Mouse (Mus musculus) cerebellum, adult 11 months (tissue): ENCODE results near the gene Ugt1a8.

Source experiments
- DNase-seq: peaks from one replicate; pipeline ENCODE4 v3.0.0; 2022

The Ugt1a8 gene

GRCm38 (mm10) chr1:88240579-88240978 is 153.0 kb downstream of the Ugt1a8 start:
- DNase-seq, result no peak

DNA sequence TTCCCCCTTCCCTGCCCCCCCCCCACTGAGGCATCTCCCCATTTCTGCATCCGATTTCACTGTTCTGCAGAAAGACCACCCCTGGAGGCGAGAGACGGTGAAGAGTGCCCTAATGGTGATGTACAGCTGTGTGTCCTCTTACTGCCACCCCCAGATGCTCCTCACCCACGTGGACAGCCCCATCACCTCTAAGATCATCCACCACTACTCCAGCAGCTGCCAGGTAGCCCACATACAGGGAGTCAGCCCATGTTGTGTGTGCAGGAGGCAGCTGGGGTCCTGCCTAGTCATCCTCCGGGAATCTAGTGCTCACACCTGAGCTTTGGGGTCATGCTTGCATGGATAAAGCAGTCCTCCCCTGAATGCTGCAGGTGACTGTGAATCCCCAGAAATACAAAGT is 156.2 kb downstream of the Ugt1a8 start:
- no peak for DNase-seq

DNA sequence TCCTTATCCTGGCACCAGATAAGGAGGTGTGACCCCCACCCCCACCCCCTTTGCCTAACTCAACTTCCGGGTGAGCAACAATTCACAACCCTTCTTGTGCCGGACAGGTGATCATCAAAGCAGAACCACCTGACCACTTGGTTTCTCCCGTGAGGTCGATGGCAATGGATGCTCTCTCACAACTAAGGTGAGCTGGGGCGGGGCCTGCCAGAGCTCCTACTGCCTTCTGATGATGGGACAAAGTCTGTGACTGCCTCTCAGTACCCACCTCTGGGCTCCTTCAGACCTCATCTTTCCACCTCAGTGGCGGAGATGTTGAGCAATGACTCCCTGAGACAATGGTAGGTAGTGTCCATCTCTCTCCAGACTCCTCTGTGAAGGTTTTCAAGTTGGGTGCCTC is 158.3 kb downstream of the Ugt1a8 start:
- no peak for DNase-seq

DNA sequence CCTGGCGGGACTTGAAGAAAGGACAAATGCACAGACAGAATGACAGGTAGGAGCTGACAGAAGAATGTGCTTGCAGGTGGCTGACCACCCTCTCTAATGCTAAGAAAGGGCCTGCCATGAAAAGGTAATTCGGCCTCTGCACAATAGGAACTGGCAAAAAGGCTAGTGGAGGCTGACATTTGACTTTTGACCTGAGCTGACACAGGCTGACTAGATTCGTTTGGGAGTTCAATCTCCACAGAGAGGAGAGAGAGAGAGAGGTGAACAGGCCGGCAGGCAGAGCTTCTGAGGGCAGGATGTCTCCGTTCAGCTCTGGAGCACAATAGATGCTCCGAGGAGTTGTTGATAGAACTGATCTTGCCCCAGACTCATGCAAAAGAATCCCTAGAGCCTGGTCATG is 158.8 kb downstream of the Ugt1a8 start:
- no peak for DNase-seq

DNA sequence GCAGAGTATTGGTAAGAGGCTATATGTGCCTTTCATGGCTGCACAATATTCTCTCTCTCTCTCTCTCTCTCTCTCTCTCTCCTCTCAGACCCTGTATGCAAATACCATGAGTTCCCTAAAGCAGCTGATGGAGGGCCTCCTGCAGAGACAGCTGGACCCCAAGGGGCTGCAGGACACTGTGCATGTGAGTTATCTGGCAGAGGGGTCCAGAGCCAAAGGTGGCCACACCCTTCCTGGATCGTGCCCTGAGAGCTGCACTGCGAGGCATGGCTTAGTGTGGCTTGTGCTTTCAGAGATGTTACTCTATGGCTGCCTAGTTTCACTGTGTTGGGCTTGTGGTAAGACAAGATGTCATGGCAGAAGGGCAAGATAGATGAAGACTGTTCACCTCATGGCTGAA is 160.0 kb downstream of the Ugt1a8 start:
- DNase-seq, result no peak

- no peak for DNase-seq
Observed at GRCm38 (mm10) chr1:88248658-88249057, 161.0 kb downstream of the Ugt1a8 start.

- DNase-seq, result no peak
Observed at GRCm38 (mm10) chr1:88249596-88249995, 162.0 kb downstream of the Ugt1a8 start.

GRCm38 (mm10) chr1:88250023-88250422 is 162.4 kb downstream of the Ugt1a8 start:
- DNase-seq, result no peak

DNA sequence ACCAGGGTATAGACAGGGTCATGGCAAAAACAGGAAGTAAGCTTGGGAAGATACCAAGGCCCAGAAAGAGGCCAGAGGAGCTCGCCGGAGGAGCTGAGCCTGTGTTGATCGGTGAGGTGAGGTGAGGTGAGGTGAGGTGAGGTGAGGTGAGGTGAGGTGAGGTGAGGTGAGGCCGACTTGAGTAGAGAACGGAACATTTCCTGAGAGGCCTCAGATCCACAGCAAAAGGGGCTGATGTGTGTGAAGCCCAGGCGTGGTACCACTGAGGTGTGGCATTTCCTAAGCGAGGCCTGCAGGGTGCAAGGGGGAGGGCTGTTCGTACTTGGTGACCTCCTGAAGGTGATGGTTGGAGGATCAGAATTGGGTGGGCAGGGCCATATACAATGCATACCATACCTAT is 165.5 kb downstream of the Ugt1a8 start:
- no peak for DNase-seq

DNA sequence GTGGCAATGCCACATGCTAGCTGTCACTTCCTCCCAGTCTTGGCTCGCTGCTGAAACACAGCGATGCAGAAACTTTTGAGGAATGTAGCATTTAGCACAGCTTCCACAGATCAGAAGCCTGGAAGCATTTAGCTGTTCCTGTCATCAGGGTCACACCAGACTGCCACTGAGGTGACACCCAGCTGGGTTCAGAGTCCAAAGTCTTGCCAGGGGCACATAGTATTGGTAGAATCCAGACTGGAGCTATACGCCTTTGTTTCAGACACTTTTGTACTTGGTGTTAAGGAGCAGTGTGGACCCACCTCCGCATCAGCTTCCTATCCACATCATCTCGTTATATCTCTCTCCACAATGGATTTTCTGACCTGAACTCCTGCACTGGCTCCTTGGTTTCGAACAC is 165.9 kb downstream of the Ugt1a8 start:
- DNase-seq, result no peak

GRCm38 (mm10) chr1:88254793-88255465 is 167.3 kb downstream of the Ugt1a8 start:
- DNase-seq, result no peak

DNA sequence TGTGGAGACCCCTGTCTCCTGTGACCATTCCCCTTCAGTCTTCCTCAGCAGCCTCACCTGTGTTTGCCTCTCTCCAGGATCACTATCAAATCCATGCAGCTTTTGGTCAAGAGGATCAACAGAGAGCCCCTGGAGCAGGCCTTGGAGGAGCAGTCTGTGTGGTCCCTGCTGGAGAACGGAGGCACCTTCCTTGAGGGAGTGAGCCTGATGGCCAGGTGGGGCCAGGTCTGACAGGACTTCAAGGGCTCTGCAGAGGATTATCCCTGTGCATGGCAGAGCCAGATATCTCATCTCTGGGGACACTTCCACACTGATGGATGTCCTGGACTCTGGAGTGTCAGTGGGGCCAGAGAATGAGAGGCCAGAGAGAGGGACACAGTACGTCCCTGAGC is 167.8 kb downstream of the Ugt1a8 start:
- no peak for DNase-seq

- DNase-seq, result no peak
Observed at GRCm38 (mm10) chr1:88255989-88256754, 168.6 kb downstream of the Ugt1a8 start.

GRCm38 (mm10) chr1:88256886-88257663 is 169.5 kb downstream of the Ugt1a8 start:
- DNase-seq, result no peak

- no peak for DNase-seq
Observed at GRCm38 (mm10) chr1:88257681-88258080, 170.1 kb downstream of the Ugt1a8 start.

DNA sequence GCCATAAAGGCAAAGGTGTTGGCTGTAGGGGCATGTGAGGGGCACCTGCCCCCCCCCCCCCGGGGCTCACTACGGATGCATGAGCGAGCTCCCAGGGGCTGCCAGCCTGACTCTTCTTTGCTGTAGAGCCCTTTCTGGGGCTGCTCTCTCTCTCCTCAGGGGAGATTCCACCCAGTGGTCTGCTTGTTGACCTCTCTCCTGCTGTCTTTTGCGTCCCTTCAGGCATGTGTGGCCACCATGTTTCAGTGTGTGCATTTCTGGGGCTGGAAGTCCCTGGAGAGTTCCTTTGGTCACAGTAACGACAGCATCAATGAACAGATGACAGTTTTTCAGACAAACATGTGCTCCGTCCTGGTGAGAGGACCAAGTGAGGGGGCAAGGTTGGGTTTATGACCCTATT is 170.7 kb downstream of the Ugt1a8 start:
- no peak for DNase-seq

DNA sequence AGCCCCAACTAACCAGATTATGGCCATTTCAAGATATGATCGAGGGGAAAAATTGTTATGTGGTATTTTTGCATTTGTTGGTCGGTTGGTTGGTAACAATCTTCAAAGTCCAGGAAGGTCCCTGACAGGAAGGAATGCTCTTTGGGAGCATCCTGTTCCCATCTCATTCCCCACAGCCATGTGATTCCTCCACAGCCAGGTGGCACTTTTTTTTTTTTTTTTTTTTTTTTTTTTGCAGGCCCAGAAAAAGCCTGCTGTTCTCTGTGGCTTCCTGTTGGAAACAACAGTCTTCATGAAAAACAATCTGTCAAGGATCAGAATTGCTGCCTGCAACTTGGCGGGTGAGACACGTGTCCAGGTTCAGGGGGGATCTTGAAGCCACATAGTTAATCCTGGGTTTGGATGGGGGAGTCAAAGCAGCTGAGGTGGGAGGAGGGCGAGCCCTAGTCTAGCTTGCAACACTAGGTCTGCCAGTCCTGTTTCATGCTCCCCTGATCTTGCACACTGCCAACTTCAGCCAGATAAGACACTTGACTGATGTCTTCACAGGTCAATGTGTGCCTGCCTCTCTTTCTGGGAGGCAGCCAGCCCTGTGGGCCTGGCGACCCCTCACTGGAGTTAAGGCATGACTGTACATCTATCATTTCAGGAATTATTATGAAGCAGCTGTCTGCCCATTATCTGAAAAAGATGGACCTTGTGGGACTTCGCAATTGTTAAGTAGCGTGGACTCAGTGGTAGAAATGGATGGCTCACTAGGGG is 171.4 kb downstream of the Ugt1a8 start:
- no peak for DNase-seq

- DNase-seq, result no peak
Observed at GRCm38 (mm10) chr1:88259643-88260024, 172.0 kb downstream of the Ugt1a8 start.

GRCm38 (mm10) chr1:88260114-88260513 is 172.5 kb downstream of the Ugt1a8 start:
- DNase-seq, result no peak

DNA sequence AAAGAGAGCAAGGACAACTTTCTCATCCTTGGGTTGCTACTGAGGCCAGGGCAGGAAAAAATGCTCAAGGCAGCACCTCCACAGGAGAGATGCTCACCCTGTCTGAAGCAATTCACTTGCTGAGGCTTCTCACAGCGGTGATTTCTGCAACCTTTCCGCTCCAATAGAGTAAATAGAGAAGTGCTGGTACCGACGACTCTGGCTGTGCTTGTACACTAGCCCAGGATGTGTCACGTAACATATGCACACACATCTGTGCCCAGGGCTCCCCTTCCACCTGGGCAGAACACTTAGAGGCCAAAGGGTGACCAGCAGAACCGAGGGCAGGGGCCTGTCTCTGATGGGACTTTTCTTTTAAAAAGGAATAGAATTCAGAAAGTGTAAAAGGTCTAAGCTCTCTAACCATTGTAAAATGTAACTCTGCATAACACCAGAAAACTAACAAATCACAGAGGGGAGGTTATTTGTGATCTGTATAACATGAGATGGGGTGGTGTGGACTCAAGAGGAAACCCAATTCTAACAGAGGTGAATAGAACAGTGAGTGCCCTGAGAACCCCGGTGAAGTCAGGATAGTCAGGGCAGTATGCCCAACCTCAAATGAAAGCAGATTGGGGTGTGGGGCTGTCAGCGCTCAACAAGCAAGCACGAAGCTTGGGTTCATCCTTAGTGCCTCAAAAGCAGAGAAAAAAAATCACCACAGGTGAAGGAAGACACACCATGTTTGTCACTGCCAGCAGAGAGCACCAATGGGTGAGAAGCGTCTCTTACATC is 173.2 kb downstream of the Ugt1a8 start:
- DNase-seq, result no peak

DNA sequence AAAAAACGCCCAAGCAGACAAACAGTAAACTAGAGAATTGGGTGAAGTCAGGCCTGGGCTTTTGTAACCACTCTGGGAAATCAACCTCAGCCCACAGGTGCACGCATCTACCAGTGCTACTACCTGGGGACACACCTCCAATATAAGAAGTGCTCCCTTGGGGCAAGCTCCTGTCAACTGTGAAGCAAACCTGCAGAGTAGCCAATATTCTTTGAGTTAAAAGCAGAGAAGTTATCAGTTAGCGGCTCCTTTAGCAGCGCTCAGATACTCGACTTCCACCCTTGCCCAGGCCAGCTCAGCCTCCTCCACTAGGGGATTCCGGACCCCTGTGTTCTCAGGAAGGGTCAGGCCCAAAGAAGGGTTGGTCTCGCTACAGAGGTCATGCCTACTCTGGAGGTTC is 174.1 kb downstream of the Ugt1a8 start:
- DNase-seq, result no peak

DNA sequence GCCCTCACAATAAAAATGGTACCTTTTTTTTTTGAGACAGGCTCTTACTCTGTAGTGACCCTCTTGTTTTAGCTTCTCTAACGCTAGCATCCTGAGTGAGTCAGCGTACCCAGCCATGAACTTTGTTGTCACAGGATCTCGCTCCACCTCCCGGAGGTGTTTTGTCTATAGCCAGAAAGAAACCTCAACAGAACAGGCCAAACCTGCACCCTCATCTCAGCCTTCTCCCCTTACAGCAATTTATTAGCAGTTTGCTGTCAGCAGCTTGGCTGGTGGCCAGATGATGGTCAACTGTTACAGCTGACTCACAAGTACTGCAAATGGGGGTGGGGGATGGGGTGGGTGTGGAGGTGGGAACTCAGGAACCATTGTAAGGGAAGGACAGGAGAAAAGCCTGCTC is 174.6 kb downstream of the Ugt1a8 start:
- DNase-seq, result no peak
